Mouse (Mus musculus): ENCODE results near the gene Morn1.

Gene Morn1

GRCm38 (mm10) chr4:155139281-155140045, 53.1 kb downstream of the Morn1 start:
- no peak for DNase-seq (ENCODE audit: low read depth)

- no peak for DNase-seq (ENCODE audit: low read depth)
Observed at GRCm38 (mm10) chr4:155140150-155140549, 53.8 kb downstream of the Morn1 start.

- no peak for DNase-seq (ENCODE audit: low read depth)
Observed at GRCm38 (mm10) chr4:155140795-155141265, 54.5 kb downstream of the Morn1 start.

GRCm38 (mm10) chr4:155142836-155143235, 56.5 kb downstream of the Morn1 start:
- no peak for DNase-seq (ENCODE audit: low read depth)

- no peak for DNase-seq (ENCODE audit: low read depth)
Observed at GRCm38 (mm10) chr4:155143411-155143810, 57.0 kb downstream of the Morn1 start.

DNA sequence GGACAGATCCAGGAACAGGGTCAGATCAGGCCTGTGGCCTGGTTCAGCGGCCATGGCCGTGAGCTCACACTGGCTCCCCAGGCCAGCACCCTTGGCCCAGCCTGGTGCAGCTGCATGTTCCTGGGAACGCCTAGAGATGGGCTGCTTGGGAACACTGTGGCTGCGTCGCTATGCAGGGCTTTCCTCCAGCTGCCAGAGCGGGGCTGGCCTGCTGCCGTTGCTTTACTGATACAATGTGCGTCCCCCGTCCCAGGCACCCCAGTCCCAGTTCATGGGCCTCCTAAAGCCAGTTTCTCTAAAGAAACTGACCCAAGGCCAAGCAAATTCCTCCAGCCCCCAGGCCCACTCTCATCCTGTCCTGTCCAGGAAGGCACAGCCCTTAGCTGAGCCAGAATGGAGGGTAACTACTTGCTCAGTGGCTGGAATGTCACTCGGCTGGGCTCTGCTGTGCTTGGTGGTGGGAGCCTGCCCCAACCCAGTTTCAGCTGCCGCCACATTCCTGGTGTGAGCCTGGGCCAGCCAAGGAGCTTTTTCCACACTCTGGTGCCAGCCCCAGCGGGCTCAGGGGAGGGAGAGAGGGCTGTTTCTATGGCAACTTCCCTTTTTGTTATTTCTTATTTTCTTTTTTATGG, 57.6 kb downstream of the Morn1 start:
- no peak for DNase-seq (ENCODE audit: low read depth)

DNA sequence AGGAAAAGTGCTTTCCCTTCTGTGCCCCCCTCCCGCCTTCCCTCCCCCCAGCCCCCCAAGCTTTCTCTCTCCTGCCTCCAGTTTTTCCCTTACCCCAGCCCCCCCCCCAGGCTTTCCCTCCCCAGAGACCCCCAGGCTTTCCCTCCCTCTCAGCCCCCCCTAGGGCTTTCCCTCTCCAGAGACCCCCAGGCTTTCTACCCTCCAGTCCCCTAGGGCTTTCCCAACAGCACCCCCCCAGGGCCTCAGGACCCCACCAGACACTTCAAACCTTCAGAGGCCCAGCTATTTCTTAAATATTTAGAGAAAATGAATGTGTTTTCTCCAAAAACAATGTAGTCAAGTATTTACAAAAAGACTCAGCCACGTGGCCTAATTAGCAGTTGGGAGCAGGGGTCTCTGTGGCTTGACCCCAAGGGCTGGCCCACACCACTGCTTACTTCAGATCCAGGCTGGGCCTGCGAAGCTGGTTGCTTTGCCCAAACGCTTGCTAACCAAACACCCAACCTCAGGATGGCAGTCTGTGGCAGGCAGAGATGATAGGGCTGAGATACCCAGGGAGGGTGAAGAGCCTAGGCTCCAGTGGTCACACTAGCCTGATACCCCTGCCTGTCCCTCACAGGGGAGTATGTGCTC, 58.3 kb downstream of the Morn1 start:
- DNase-seq (ENCODE audit: low read depth), result no peak

DNA sequence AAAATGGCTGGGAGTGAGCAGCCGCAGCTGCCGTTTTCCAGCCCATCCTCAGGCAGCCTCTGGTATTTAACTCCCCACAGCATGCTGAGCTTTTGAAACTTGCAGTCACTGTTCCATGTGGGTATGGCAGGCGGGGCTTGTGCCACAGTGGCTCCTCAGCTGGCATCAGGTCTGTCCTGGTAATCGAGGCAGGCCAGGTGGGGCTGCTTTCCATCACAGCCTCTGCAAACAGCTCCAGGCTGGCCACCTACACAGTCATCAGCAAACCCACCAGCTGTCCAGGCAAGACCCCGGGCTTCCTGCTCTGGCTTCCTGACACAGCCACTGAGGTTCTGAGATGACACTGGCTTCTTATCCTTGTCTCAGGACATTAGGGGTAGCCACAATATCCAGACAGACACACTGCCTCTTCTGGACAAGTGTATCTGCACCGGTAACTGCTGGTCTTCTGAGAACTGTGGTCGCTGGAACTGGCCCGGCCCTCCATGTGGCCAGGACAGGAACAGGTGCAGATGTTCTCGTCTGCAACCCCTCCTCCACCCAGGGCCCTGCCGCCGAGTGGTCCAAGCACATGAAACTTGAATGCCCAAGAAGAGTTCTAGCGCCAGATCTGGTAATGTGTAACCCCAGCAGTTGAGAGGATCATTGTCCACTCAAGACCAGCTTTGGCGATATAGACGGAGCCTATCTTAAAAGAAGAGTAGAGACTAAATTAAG, 59.9 kb downstream of the Morn1 start:
- no peak for DNase-seq (ENCODE audit: low read depth)

- DNase-seq (ENCODE audit: low read depth), result no peak
Observed at GRCm38 (mm10) chr4:155148453-155148852, 62.1 kb downstream of the Morn1 start.

- DNase-seq (ENCODE audit: low read depth), result no peak
Observed at GRCm38 (mm10) chr4:155148910-155149698, 62.7 kb downstream of the Morn1 start.

GRCm38 (mm10) chr4:155149941-155150275, 63.5 kb downstream of the Morn1 start:
- DNase-seq (ENCODE audit: low read depth), result no peak

DNA sequence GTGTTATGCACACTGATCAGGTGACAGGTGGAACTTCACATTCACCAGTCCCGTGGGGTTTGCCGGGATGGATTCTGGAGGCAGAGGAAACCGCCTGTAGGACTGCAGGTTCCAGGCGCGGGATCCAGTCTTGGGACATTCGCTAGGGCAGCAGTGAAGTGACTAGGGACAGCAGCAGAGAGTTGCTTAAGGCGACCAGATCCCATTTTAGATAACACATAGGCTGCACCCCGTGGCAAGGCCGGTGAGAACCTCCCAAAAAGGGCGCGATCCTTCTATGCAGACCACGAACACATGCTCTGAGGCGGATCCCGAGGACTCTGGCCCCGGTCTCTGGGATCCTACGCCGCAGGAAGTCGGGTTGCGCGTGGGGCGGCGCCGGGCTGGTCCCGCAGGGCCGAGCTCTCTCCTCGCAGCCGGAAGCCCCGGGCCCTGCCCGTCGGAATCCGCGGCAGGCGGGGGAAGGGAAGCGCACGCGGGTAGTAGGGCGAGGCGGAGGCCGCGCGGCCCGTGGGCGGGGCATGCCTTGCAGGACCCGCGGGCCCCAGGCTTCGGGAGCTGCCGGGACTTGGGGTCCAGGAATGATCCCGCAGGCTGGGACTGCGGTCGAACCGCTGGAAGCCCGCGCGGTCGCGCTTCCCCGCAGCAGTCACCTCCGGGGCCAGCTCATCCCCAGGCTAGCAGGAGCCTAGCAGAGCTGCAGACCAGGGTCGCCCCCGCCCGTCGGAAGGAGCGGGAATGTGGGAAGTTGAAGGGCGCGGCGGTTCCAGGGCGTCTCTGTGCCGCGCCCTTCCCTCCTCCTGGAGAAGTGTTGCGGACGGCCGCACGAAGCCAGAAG, 64.1 kb downstream of the Morn1 start:
- peak; percentile 86 for DNase-seq (ENCODE audit: low read depth)

DNA sequence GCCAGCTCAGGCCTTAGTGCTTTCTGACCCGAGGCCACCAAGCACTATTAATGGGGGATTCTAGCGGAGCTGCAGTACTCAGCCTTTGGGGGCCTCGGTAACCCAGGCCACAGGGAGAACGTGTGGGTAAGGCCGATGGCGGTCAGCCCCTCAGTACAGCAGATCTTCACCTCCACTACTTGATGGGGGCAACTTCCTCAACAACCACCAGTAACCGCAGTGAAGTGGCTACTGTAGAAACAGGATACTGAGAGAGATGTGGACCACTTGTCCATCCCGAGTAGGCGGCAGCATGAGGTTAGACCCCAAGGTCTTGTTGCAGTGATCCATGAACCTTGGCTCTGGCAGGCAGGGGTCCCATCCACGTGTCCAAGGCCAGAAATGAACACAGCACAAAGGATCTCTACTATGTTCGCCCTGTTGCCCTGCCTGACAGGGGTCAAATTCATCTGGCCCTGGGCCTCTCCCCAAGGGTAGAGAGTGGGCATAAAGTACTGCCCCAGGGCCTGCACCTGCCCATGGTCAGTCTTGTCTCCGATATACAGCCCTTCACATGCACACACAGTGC, 64.9 kb downstream of the Morn1 start:
- DNase-seq (ENCODE audit: low read depth), result peak; percentile 30

DNA sequence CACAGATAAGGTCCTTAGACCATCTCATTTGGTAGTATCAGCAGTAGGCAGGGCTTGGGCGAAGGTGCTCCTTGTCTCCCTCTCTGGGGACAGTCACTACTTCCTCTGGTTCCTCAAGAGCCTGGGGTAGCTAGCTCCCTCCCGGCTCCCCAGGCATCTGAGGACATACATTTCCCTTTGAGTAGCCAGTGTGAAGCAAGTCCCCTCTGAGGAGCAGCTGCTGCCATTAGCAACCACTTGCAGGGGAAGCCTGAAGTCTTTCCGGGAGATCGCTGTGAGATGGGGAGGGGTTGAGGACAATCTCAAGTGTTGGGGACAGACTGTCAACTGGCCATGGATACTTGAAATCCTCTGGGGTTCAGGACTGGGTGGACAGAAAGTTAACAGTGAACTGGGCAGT, 65.5 kb downstream of the Morn1 start:
- DNase-seq (ENCODE audit: low read depth), result peak; percentile 34

GRCm38 (mm10) chr4:155152476-155152875, 66.1 kb downstream of the Morn1 start:
- no peak for DNase-seq (ENCODE audit: low read depth)

GRCm38 (mm10) chr4:155153389-155154072, 67.2 kb downstream of the Morn1 start:
- no peak for DNase-seq (ENCODE audit: low read depth)

DNA sequence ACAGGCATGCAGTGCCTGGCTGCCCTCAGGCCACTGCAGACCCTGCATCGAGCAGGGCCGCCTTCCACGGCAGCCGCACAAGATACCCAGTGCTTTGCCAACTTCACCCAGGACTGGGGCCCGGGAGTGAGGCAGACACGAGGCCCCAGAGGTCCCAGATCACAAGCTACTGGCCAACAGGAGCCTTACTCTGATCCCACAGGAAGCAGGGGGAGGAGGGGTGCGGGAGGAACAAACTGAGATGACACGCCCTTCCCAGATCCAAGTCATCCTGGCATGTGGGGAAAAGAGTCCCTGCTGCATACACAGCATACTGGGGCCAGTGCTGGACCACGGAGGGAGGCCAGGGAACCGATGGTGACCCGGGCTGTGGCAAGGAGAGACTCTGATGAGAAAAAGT, 68.6 kb downstream of the Morn1 start:
- no peak for DNase-seq (ENCODE audit: low read depth)

DNA sequence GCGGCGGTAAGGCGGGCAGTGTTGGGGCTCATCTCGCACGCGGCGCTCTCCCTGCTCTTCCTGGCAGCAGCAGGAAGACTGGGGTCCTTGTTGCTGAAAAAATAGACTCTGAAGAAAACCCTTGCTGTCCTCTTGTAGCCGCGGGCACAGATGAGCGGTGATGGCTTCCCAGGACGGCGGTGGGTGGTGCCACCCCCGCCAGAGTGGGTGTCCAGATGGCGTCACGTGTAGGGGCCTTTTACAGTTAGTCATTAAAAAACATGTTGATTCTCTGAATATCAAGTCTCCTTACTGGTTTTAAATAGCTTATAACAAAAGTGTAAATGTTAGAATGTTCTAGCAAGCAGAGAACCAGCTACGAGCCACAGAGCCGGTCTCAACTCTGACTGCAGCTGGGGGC, 70.4 kb downstream of the Morn1 start:
- no peak for DNase-seq (ENCODE audit: low read depth)

GRCm38 (mm10) chr4:155157871-155158542, 71.6 kb downstream of the Morn1 start:
- no peak for DNase-seq (ENCODE audit: low read depth)

All from induced T-regulatory cell, adult 2 months (primary cell).